Mouse (Mus musculus) brain, embryonic 14.5 days (tissue): ENCODE measurements at regions not wholly inside any gene's neighbourhood (a gene's known extent, or its start where the extent isn't known, plus 50 kb on each side); places are given as distances from the start of the nearest gene placed in this dataset.

Experiments
- CTCF ChIP-seq: fragments of 200-500 bp; IDR thresholded peaks from 2 replicates; pipeline ENCODE4 v1.5.1; 2012; ENCODE audit warnings: inconsistent platforms, mild to moderate bottlenecking, moderate library complexity, borderline replicate concordance; ENCODE audit not compliant: insufficient read depth, insufficient read length; ENCODE audit errors: extremely low read depth
- POLR2A ChIP-seq: fragments of 200-500 bp; IDR thresholded peaks from 2 replicates; pipeline ENCODE4 v1.6.1; 2012; ENCODE audit warnings: mild to moderate bottlenecking, inconsistent platforms, borderline replicate concordance; ENCODE audit not compliant: poor library complexity, insufficient read depth, insufficient read length, severe bottlenecking; ENCODE audit errors: extremely low read depth

GRCm38 (mm10) chr11:6999329-6999728, 64.0 kb upstream of the Adcy1 start:
- TF ChIP-seq POLR2A (no peak), CTCF (no peak)
